Mouse (Mus musculus) layer of hippocampus, adult 8-10 months (tissue): Measurements from ENCODE around the gene Gfra1. TPM values are rescaled to one million over a fixed set of nuclear protein-coding genes. Genes with fewer than 3 reads are reported as not detected.

Experiments
- DNase-seq, 2 experiments: peaks; one replicate each; pipeline ENCODE4 v3.0.0; 2022; ENCODE audit warnings: low spot score in 2 of 2
- total RNA-seq, 4 experiments: library from RNA; stranded (reverse); gene quantifications; 2 replicates each; pipeline ENCODE4 v1.2.4; 2022

The Gfra1 gene
- total RNA-seq, 4 experiments from 2014 or later = 57.6 to 72.0 (median 68.2) TPM

- DNase-seq = no peak
Measured at GRCm38 (mm10) chr19:58335585-58336530, 119.9 kb downstream of the Gfra1 start.

- no peak for DNase-seq
Measured at GRCm38 (mm10) chr19:58329305-58329704, 126.4 kb downstream of the Gfra1 start.

GRCm38 (mm10) chr19:58328014-58328413, 127.7 kb downstream of the Gfra1 start:
- DNase-seq = no peak

GRCm38 (mm10) chr19:58316474-58316873, 139.2 kb downstream of the Gfra1 start:
- DNase-seq = peak; percentile 26 to 41

GRCm38 (mm10) chr19:58315681-58316080, 140.0 kb downstream of the Gfra1 start:
- no peak for DNase-seq

- no peak for DNase-seq
Measured at GRCm38 (mm10) chr19:58314631-58315030, 141.1 kb downstream of the Gfra1 start.

- no peak for DNase-seq
Measured at GRCm38 (mm10) chr19:58313785-58314184, 141.9 kb downstream of the Gfra1 start.

- DNase-seq = no peak
Measured at GRCm38 (mm10) chr19:58312492-58312891, 143.2 kb downstream of the Gfra1 start.

GRCm38 (mm10) chr19:58310334-58311315, 145.1 kb downstream of the Gfra1 start:
- no peak for DNase-seq

- no peak for DNase-seq
Measured at GRCm38 (mm10) chr19:58309620-58310275, 146.0 kb downstream of the Gfra1 start.

GRCm38 (mm10) chr19:58301105-58301504, 154.6 kb downstream of the Gfra1 start:
- DNase-seq = no peak

GRCm38 (mm10) chr19:58297926-58298325, 157.8 kb downstream of the Gfra1 start:
- no peak for DNase-seq

- no peak for DNase-seq
Measured at GRCm38 (mm10) chr19:58296842-58297190, 158.9 kb downstream of the Gfra1 start.

- DNase-seq = peak; percentile 15 to 50
Measured at GRCm38 (mm10) chr19:58295986-58296841, 159.5 kb downstream of the Gfra1 start.

- peak in 1 of 2 experiments; percentile 22 for DNase-seq
Measured at GRCm38 (mm10) chr19:58288145-58288544, 167.6 kb downstream of the Gfra1 start.

- DNase-seq = no peak
Measured at GRCm38 (mm10) chr19:58275281-58275680, 180.4 kb downstream of the Gfra1 start.

- no peak for DNase-seq
Measured at GRCm38 (mm10) chr19:58271815-58272214, 183.9 kb downstream of the Gfra1 start.

- peak in 1 of 2 experiments; percentile 47 for DNase-seq
Measured at GRCm38 (mm10) chr19:58270778-58271177, 184.9 kb downstream of the Gfra1 start.

- DNase-seq = no peak
Measured at GRCm38 (mm10) chr19:58268476-58268875, 187.2 kb downstream of the Gfra1 start.

GRCm38 (mm10) chr19:58266600-58266999, 189.1 kb downstream of the Gfra1 start:
- DNase-seq = no peak
